Mouse (Mus musculus) thymus, adult 2 months (tissue): ENCODE results near the gene Pde4d. TPM values are rescaled to one million over a fixed set of nuclear protein-coding genes. Genes with fewer than 3 reads are reported as not detected.

ENCODE experiments used
- DNase-seq: peaks from one replicate; pipeline ENCODE4 v3.0.0; 2021
- H3K27ac ChIP-seq: fragments of 200-500 bp; 2 replicates; pipeline ENCODE4 v1.5.1; 2012; ENCODE audit warnings: low read length, control low read depth; ENCODE audit not compliant: control insufficient read depth, insufficient read depth
- H3K27me3 ChIP-seq: fragments of 200-500 bp; 2 replicates; pipeline ENCODE4 v1.6.1; 2012; ENCODE audit warnings: mild to moderate bottlenecking, low read length, moderate library complexity, mixed read lengths; ENCODE audit not compliant: control insufficient read depth, insufficient read depth
- H3K36me3 ChIP-seq: fragments of 200-500 bp; 2 replicates; pipeline ENCODE4 v1.6.1; 2012; ENCODE audit warnings: mild to moderate bottlenecking, low read length, moderate library complexity; ENCODE audit not compliant: control insufficient read depth, insufficient read depth
- H3K4me1 ChIP-seq: fragments of 200-500 bp; replicated peaks from 2 replicates; pipeline ENCODE4 v1.6.1; 2012; ENCODE audit warnings: low read length; ENCODE audit not compliant: control insufficient read depth, insufficient read depth
- H3K4me3 ChIP-seq: fragments of 200-500 bp; 2 replicates; pipeline ENCODE4 v1.5.1; 2012; ENCODE audit warnings: mild to moderate bottlenecking, low read length, control low read depth, moderate library complexity; ENCODE audit not compliant: control insufficient read depth, insufficient read depth
- CTCF ChIP-seq: fragments of 200-500 bp; IDR thresholded peaks from 2 replicates; pipeline ENCODE4 v1.5.1; 2012; ENCODE audit warnings: mild to moderate bottlenecking, control low read depth, low read length, moderate library complexity, borderline replicate concordance; ENCODE audit not compliant: control insufficient read depth, poor library complexity, insufficient read depth; ENCODE audit errors: extremely low read depth
- POLR2A ChIP-seq: fragments of 200-500 bp; IDR thresholded peaks from 2 replicates; pipeline ENCODE4 v1.6.1; 2012; ENCODE audit warnings: mild to moderate bottlenecking, low read length, control low read depth, moderate library complexity; ENCODE audit not compliant: control insufficient read depth, poor library complexity, insufficient read depth; ENCODE audit errors: extremely low read depth
- WGBS: fragments of 180-500 bp; shearing (Covaris S2); methylation state at CpG from one replicate; pipeline ENCODE4 v1.1.7; 2018; 5-methylcytosine and 5-hydroxymethylcytosine counted together
- polyA plus RNA-seq: library from polyadenylated mRNA; depleted of rRNA; stranded (reverse); fragments of >200 nt; gene quantifications from 2 replicates; pipeline ENCODE4 v1.2.3, GENCODE M21; 2012

Gene Pde4d
- polyA plus RNA-seq, 1 experiment = 35.2 TPM

DNA sequence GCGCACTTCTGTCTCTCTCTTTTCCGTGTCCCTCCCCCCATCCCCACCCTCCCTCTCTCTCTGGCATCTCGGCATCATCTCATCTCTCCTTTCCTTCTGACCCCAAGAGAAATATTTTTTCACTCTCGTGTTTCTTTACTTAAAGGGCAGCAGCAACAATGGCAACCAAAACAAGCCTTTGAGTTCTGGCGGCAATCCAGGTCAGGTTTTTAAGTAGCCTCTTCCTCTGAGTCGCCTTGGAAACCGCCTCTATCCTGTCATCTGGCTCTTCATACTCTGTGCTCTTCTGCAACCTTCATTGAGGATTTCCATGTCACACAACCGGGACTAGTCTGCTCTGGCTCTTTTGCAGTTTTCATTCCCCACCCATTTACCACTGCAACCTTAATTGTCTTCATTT lies 1430.6 kb downstream of the Pde4d start:
- TF ChIP-seq POLR2A (no peak), CTCF (no peak)
- WGBS = 87% methylated on average over 8 of the region's 8 CpGs
- no peak for DNase-seq
- Histone ChIP-seq H3K4me3 (no peak overlapping the region), H3K27me3 (no peaks in the 10 kb centered on the region), H3K27ac (no peak overlapping the region), H3K4me1 (no peaks in the 10 kb centered on the region), H3K36me3 (no peaks in the 10 kb centered on the region)

DNA sequence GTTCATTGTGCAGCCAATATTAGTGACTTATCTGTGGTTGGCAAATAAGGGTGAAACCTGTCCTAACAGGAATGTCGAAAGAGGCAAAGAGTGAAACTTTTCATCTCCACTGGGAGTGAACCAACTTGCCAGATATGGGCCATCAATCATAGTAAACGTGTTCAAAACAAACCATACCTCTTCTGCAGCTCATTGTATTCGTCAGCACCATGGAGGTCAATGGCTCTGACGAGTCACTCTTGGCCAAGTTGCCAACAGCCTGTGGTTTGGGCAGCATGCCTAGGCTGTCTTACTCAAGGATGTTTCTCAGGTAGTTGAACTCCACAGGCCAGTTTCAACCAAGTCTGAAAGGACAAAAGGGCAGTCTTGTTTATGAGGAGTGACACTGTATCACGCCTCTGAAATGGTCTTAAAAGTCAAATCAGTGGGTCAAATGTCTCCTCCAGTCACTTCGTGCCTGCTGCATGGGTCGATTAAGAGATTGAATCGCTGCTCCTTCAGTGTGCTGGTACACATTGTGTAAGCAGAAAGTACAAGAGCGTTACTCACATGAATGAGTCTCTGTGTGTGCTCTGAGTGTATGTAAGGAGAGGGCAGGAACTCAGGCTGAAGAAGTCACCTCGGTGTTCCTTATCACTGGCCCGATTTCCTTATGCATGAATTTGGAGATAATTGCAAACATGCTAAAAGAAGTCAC lies 1431.6 kb downstream of the Pde4d start:
- H3K4me3 ChIP-seq = no peak overlapping the region
- H3K36me3 ChIP-seq = no peaks in the 10 kb centered on the region
- 86% methylated on average over 11 of the region's 11 CpGs for WGBS
- no peaks in the 10 kb centered on the region for H3K27me3 ChIP-seq
- DNase-seq = no peak
- H3K27ac ChIP-seq = no peak overlapping the region
- TF ChIP-seq CTCF (no peak), POLR2A (no peak)
- no peaks in the 10 kb centered on the region for H3K4me1 ChIP-seq

GRCm38 (mm10) chr13:109883636-109884035 lies 1433.9 kb downstream of the Pde4d start:
- Histone ChIP-seq H3K4me1 (no peaks in the 10 kb centered on the region), H3K4me3 (no peak overlapping the region), H3K27ac (no peak overlapping the region), H3K36me3 (no peaks in the 10 kb centered on the region), H3K27me3 (no peaks in the 10 kb centered on the region)
- 79% methylated on average over 5 of the region's 5 CpGs for WGBS
- no peak for TF ChIP-seq POLR2A
- TF ChIP-seq CTCF = no peak
- no peak for DNase-seq

GRCm38 (mm10) chr13:109884812-109885211 lies 1435.1 kb downstream of the Pde4d start:
- DNase-seq = no peak
- H3K4me3 ChIP-seq = no peak overlapping the region
- no peak overlapping the region for H3K27ac ChIP-seq
- no peak for TF ChIP-seq CTCF
- no peak for TF ChIP-seq POLR2A
- WGBS = 96% methylated on average over 7 of the region's 7 CpGs
- no peaks in the 10 kb centered on the region for H3K27me3 ChIP-seq
- no peaks in the 10 kb centered on the region for H3K4me1 ChIP-seq
- H3K36me3 ChIP-seq = no peaks in the 10 kb centered on the region

- WGBS = 95% methylated on average over 4 of the region's 4 CpGs
- Histone ChIP-seq H3K4me3 (no peak overlapping the region), H3K36me3 (no peaks in the 10 kb centered on the region), H3K27ac (no peak overlapping the region), H3K27me3 (no peaks in the 10 kb centered on the region), H3K4me1 (no peaks in the 10 kb centered on the region)
- TF ChIP-seq POLR2A (no peak), CTCF (no peak)
- DNase-seq = no peak
Measured at GRCm38 (mm10) chr13:109888293-109888692, 1438.5 kb downstream of the Pde4d start.

DNA sequence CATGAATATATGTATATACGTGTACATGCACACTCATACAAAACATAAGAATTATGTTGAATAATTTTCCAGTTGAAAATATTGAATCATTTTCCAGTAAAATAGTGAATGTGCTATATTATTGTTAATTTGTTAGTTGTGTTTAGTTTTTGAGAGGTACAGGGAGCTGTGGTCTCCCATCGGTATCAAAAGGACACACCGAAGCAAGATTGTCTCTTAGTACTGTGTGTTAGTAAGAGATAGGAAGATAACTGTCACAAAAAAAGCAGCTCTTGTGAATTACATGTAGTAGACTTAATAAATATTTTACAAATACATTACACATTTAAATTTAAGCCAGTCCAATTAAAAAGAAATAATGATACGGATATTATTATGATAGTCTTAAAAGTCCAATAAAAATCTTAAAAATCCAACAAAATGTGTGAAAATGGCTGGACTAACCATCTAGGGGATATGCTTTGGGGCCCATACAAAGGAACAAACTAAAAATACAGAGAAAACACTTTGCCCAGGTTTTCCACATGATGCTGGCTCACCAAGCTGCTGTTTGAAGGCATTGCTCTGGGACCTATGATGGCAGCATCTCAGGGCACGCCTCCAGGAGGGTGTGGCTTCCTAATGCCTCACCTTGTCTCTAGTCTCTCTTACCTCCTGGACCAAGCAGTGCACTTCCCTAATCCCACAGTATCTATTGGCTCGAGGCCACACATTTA lies 1441.6 kb downstream of the Pde4d start:
- DNase-seq = no peak
- Histone ChIP-seq H3K4me3 (no peak overlapping the region), H3K27me3 (no peaks in the 10 kb centered on the region), H3K4me1 (no peaks in the 10 kb centered on the region), H3K27ac (no peak overlapping the region), H3K36me3 (no peaks in the 10 kb centered on the region)
- 91% methylated on average over 6 of the region's 6 CpGs for WGBS
- no peak for TF ChIP-seq CTCF
- TF ChIP-seq POLR2A = no peak
